Mouse (Mus musculus) limb, embryonic 14.5 days (tissue): Measurements from ENCODE around the gene Golga5. TPM values are rescaled to one million over a fixed set of nuclear protein-coding genes. Genes with fewer than 3 reads are reported as not detected.

Experiments used
- ATAC-seq: fragments of 200-750 bp; cut with Nextera tagmentation; 2 replicates; pipeline ENCODE4 v1.8.0; 2017; ENCODE audit warnings: low read depth, moderate number of reproducible peaks, moderate TSS enrichment; ENCODE audit not compliant: low FRiP score
- DNase-seq: peaks from one replicate; pipeline ENCODE4 v3.0.0-alpha.2; 2015; ENCODE audit warnings: low spot score
- H3K27ac ChIP-seq: fragments of 300-500 bp; sonication (generic); replicated peaks from 2 replicates; pipeline ENCODE4 v1.5.1; 2014; ENCODE audit warnings: low read depth, mild to moderate bottlenecking, low read length, moderate library complexity, mixed read lengths
- H3K27me3 ChIP-seq: fragments of 300-500 bp; sonication (generic); 2 replicates; pipeline ENCODE4 v1.6.1; 2014; ENCODE audit warnings: low read length, mixed read lengths; ENCODE audit not compliant: control insufficient read depth, insufficient read depth
- H3K36me3 ChIP-seq: fragments of 300-500 bp; sonication (generic); 2 replicates; pipeline ENCODE4 v1.6.1; 2014; ENCODE audit warnings: mild to moderate bottlenecking, low read length, moderate library complexity, mixed read lengths; ENCODE audit not compliant: control insufficient read depth, insufficient read depth
- H3K4me1 ChIP-seq: fragments of 300-500 bp; sonication (generic); 2 replicates; pipeline ENCODE4 v1.6.1; 2014; ENCODE audit warnings: antibody characterized with exemption, low read length, mixed read lengths; ENCODE audit not compliant: control insufficient read depth, insufficient read depth
- H3K4me2 ChIP-seq: fragments of 300-500 bp; sonication (generic); replicated peaks from 2 replicates; pipeline ENCODE4 v1.6.1; 2014; ENCODE audit warnings: low read depth, mild to moderate bottlenecking, low read length, moderate library complexity; ENCODE audit not compliant: severe bottlenecking
- H3K4me3 ChIP-seq: fragments of 300-500 bp; sonication (generic); replicated peaks from 2 replicates; pipeline ENCODE4 v1.5.1; 2014; ENCODE audit warnings: low read length
- H3K9ac ChIP-seq: fragments of 300-500 bp; sonication (generic); 2 replicates; pipeline ENCODE4 v1.6.1; 2014; ENCODE audit warnings: mild to moderate bottlenecking, low read depth, low read length, moderate library complexity; ENCODE audit not compliant: severe bottlenecking
- H3K9me3 ChIP-seq: fragments of 300-500 bp; sonication (generic); 2 replicates; pipeline ENCODE4 v1.6.1; 2016; ENCODE audit warnings: low read length; ENCODE audit not compliant: control insufficient read depth
- POLR2A ChIP-seq: fragments of 200-500 bp; IDR thresholded peaks from 2 replicates; pipeline ENCODE4 v1.8.0; 2012; ENCODE audit warnings: inconsistent platforms, mild to moderate bottlenecking, moderate library complexity, borderline replicate concordance; ENCODE audit not compliant: insufficient read depth, insufficient read length; ENCODE audit errors: extremely low read depth
- WGBS: fragments of 180-500 bp; shearing (Covaris S2); extraction: QIAGEN DNeasy Blood & Tissue Kit; methylation state at CpG from one replicate; pipeline ENCODE4 v1.1.7; 2014; 5-methylcytosine and 5-hydroxymethylcytosine counted together
- polyA plus RNA-seq, 2 experiments: library from polyadenylated mRNA; depleted of rRNA in 1 of 2; stranded (reverse) in 1 of 2; unstranded in 1 of 2; fragments of >200 nt; fragmentation: Nextera tagmentation in 1 of 2; extraction: Ambion mirVana in 1 of 2; gene quantifications; 2 replicates each; pipeline versions ENCODE4 v1.2.1 to v1.2.3; 2012 to 2014

Golga5 gene
- polyA plus RNA-seq, 2 experiments: 34.9 to 42.3 TPM

DNA sequence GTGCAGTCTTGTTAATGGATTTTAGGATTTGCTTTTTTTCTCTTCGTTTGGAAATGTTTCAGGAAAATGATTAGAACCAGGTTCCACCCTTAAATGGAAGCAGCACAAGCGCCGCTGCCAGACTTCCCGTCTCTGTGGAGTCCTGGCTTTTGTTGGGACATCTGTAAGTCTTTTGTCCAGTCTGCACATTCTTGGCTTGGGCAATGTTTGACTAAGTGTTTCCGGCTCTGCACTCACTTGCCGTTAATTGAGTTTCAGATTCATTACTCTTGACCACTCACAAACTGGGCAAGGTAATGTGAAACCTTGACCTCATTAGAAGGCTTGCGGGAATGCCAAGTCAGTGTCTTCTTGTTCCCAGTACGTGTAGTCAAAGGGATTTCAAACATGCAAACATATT lies 29.8 kb downstream of the Golga5 start:
- whole genome bisulfite sequencing: 22% methylated on average over 8 of the region's 8 CpGs
- H3K9ac ChIP-seq: no peak overlapping the region
- peak overlapping the region; percentile 68 for H3K27ac ChIP-seq
- TF ChIP-seq POLR2A: no peak
- DNase-seq (peak; percentile 79), ATAC-seq (peak; percentile 82)
- peaks cover 14% of the 10 kb centered on the region for H3K4me1 ChIP-seq
- no peak overlapping the region for H3K4me3 ChIP-seq
- no peaks in the 10 kb centered on the region for H3K9me3 ChIP-seq
- H3K4me2 ChIP-seq: peak overlapping the region; percentile 20
- peaks cover 28% of the 10 kb centered on the region for H3K36me3 ChIP-seq
- no peaks in the 10 kb centered on the region for H3K27me3 ChIP-seq

DNA sequence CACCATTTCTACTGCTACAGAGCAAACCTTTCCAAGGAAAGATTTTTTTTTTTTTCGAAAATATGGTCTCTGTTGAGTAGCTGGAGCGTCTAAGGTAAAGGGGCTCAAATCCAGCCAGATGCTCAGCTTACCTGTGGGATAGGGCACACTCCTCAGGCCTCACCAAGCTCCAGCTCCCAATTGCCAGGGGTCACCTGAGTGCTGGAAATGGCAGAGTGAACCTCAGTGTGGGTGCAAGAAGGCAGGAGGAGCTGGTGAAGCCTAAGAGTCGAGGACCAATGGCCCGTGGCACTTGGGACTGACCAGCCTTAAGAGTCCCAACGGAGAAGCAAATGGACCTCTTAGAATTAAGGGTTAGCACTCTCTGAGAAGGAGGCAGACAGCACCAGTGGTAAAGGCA lies 30.3 kb downstream of the Golga5 start:
- Histone ChIP-seq H3K9me3 (no peaks in the 10 kb centered on the region), H3K4me1 (peaks cover 14% of the 10 kb centered on the region), H3K36me3 (peaks cover 23% of the 10 kb centered on the region), H3K9ac (no peak overlapping the region), H3K27ac (peak overlapping the region; percentile 67; the same call in 1 of the 2 replicates), H3K27me3 (no peaks in the 10 kb centered on the region), H3K4me2 (peak overlapping the region; percentile 20; the same call in 1 of the 2 replicates), H3K4me3 (no peak overlapping the region)
- WGBS: 62% methylated on average over 5 of the region's 5 CpGs
- no peak for ATAC-seq
- DNase-seq: no peak
- TF ChIP-seq POLR2A: no peak

DNA sequence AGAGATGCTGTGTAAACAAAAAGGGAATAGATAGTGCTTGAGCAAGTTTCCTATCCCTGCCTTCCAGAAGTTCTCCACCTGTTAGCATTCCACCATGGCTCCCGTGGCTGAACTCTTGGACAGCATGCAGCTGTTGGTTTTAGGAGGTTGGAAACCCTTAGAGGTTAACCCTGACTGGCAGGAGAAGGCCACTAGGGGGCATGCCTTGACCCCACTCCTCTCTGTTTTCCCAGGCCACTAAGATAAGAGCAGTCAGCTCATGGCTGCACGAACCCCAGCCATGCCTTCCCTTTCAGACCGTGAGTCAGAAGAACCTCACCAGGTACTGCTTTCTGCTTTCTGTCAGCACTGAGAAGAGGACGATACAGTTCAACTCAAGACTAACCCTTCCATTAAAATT lies 30.8 kb downstream of the Golga5 start:
- H3K4me2 ChIP-seq: no peak overlapping the region
- ATAC-seq (no peak), DNase-seq (no peak)
- TF ChIP-seq POLR2A: no peak
- H3K36me3 ChIP-seq: peaks cover 22% of the 10 kb centered on the region
- H3K9ac ChIP-seq: no peak overlapping the region
- H3K27me3 ChIP-seq: no peaks in the 10 kb centered on the region
- H3K4me3 ChIP-seq: no peak overlapping the region
- 69% methylated on average over 4 of the region's 4 CpGs for WGBS
- peaks cover 14% of the 10 kb centered on the region for H3K4me1 ChIP-seq
- H3K9me3 ChIP-seq: no peaks in the 10 kb centered on the region
- H3K27ac ChIP-seq: no peak overlapping the region

GRCm38 (mm10) chr12:102501038-102501437 lies 32.1 kb downstream of the Golga5 start:
- Histone ChIP-seq H3K4me3 (no peak overlapping the region), H3K9ac (no peak overlapping the region), H3K36me3 (peaks cover 15% of the 10 kb centered on the region), H3K4me1 (peaks cover 14% of the 10 kb centered on the region), H3K4me2 (no peak overlapping the region), H3K27me3 (no peaks in the 10 kb centered on the region), H3K27ac (no peak overlapping the region), H3K9me3 (no peaks in the 10 kb centered on the region)
- WGBS: 91% methylated on average over 2 of the region's 2 CpGs
- no peak for ATAC-seq
- DNase-seq: no peak
- no peak for TF ChIP-seq POLR2A

- DNase-seq (no peak), ATAC-seq (no peak)
- no peak overlapping the region for H3K27ac ChIP-seq
- no peak overlapping the region for H3K4me3 ChIP-seq
- H3K4me1 ChIP-seq: peaks cover 14% of the 10 kb centered on the region
- H3K9ac ChIP-seq: no peak overlapping the region
- H3K27me3 ChIP-seq: no peaks in the 10 kb centered on the region
- peaks cover 6% of the 10 kb centered on the region for H3K36me3 ChIP-seq
- 70% methylated on average over 8 of the region's 8 CpGs for WGBS
- H3K4me2 ChIP-seq: no peak overlapping the region
- H3K9me3 ChIP-seq: no peaks in the 10 kb centered on the region
- TF ChIP-seq POLR2A: no peak
Measured at GRCm38 (mm10) chr12:102501848-102502595, 33.1 kb downstream of the Golga5 start.
